Mouse (Mus musculus) megakaryocyte, embryonic 14.5 days (primary cell): ENCODE data around the gene Sipa1l2.

Source experiments
- FLI1 ChIP-seq: IDR thresholded peaks from 2 replicates; pipeline ENCODE4 v1.6.1; 2012; ENCODE audit warnings: low read length, inconsistent platforms, mixed read lengths
- GATA1 ChIP-seq: IDR thresholded peaks from 3 replicates; pipeline ENCODE4 v1.6.1; 2012; ENCODE audit warnings: mixed read lengths, low read length, inconsistent platforms, borderline replicate concordance

DNA sequence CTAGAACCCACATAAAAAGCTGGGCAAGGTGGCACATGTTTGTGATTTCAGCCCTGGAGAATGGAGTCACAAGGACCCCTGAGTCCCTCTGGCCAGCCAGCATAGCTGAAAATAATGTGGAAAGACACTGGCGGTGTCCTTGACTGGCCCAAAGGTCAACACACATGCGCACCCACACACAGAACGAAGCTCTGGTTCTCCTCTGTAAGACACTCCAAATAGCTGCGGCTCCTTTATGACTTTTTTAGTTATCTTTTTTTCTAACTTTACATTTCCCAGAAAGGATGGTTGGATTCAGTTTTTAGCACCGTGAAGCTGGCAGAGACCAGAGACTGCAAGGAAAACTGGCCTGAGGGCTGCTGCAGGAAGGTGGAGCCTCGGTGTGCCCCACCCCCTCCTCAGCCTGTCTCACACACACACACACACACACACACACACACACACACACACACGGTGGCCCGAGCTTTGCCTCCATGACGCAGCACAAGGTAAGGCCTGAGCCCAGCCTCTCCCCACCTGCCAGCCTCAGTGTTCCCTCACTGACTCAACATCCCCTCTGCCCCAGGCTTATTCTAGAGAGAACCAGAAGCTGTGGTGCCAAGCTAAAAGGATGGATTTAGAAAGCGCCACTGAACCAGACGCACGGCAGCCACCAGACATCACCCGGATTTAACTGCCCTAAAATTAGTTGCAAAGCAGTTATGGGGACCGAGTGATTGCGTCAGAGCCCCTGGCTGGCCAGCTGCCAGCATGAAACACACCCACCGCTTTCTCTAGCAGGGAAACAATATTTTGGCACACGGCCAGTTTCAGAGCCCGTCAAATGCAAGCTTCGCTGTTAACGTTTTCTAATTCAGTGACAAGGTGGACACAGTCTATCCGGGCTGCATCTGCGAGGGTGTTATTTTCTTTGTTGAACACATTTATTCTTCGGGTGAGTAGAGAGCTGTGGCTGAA is 11.2 kb downstream of the Sipa1l2 start:
- no peak for TF ChIP-seq GATA1
- no peak for TF ChIP-seq FLI1
